8 mouse cellular contexts compared by ENCODE assay signal in genomic region chr2:36234526-36235368, GRCm38 (mm10). TPM values are rescaled to one million over a fixed set of nuclear protein-coding genes. Genes with fewer than 3 reads are reported as not detected.
A peak's percentile ranks its signal among the peaks of the same experiment; 100 is the strongest.
DNase-seq lines count a peak whose midpoint lies in the region; ATAC-seq and TF ChIP-seq lines count a peak whose summit lies in the region.

No protein-coding gene starts in this region.

- no peak for TF ChIP-seq EP300 in stomach, postnatal 0 days (optimal IDR thresholded peaks at IDR 0.05)

- TF ChIP-seq POLR2A in lung, adult 2 months (IDR thresholded peaks at IDR 0.05; ENCODE audit: borderline replicate concordance, extremely low read depth, low read depth, low read length): no peak

- no peak for TF ChIP-seq CTCF in lung, adult 2 months (IDR thresholded peaks at IDR 0.05; ENCODE audit: insufficient read depth, low read length)
- peak; percentile 47 for TF ChIP-seq CTCF in stomach, postnatal 0 days (IDR thresholded peaks at IDR 0.05; ENCODE audit: low read depth)

- H3K36me3 ChIP-seq in stomach, postnatal 0 days (ENCODE audit: control insufficient read depth, insufficient read depth, low read length): 0 out of 2 replicates have a peak, but pooled peaks cover 4% of the 10 kb centered on the region

- peak overlapping the region; percentile 67 for H3K27ac ChIP-seq in stomach, postnatal 0 days (replicated peaks)

- H3K4me2 ChIP-seq in stomach, postnatal 0 days (replicated peaks; ENCODE audit: low read depth): no peak overlapping the region

- peaks cover 22% of the 10 kb centered on the region for H3K4me1 ChIP-seq in lung, adult 2 months (ENCODE audit: control insufficient read depth, insufficient read depth, low read length)
- H3K4me1 ChIP-seq in stomach, postnatal 0 days (replicated peaks; ENCODE audit: control insufficient read depth, insufficient read depth): peaks cover 4% of the 10 kb centered on the region

- DNase-seq in cerebellum, adult 9-11 months: peak; percentile 29
- DNase-seq in cerebellum, adult 9-10 months: no peak
- DNase-seq in lung, adult 2 months: peak; percentile 25
- no peak for DNase-seq in lung, postnatal 25 days (ENCODE audit: low spot score)
- peak; percentile 38 for DNase-seq in lung, postnatal 14 days
- DNase-seq in stomach, postnatal 0 days (ENCODE audit: low spot score): no peak
- no peak for DNase-seq in testis, postnatal 10 days (ENCODE audit: low spot score)
- DNase-seq in adrenal gland, adult 8-10 months: no peak

- peak; percentile 58 for ATAC-seq in stomach, postnatal 0 days (ENCODE audit: low FRiP score, low TSS enrichment)

- no peaks in the 10 kb centered on the region for H3K9me3 ChIP-seq in stomach, postnatal 0 days (ENCODE audit: control insufficient read depth, low read length)

- H3K9ac ChIP-seq in stomach, postnatal 0 days (ENCODE audit: low read length): no peak overlapping the region

- H3K4me3 ChIP-seq in lung, adult 2 months (replicated peaks; ENCODE audit: extremely low read depth, low read depth, low read length): no peak overlapping the region
- H3K4me3 ChIP-seq in stomach, postnatal 0 days (ENCODE audit: low read depth, low read length): no peak overlapping the region

- no peaks in the 10 kb centered on the region for H3K27me3 ChIP-seq in stomach, postnatal 0 days (ENCODE audit: control insufficient read depth, insufficient read depth, low read length)

- WGBS in lung, adult 2 months: 26% methylated on average over 7 of the region's 7 CpGs
- 35% methylated on average over 7 of the region's 7 CpGs for WGBS in stomach, postnatal 0 days

RNA-seq across cellular contexts. Expression of gene Ptgs1, which starts 4.5 kb away (rescaled TPM):
- 58.4 and 66.1 TPM in 2 replicates for polyA plus RNA-seq in lung, adult 2 months (2012; rRNA removed)
- 31.0 and 36.2 TPM in 2 replicates for polyA plus RNA-seq in stomach, postnatal 0 days (2015; fragmentation: Nextera tagmentation; extraction: Ambion mirVana)
- 10 to 100 TPM; 13.6 to 28.0 (median 17.8) TPM for total RNA-seq in adrenal gland, adult 8-10 months (2022)

Comparison
In these comparisons a context has a peak if more than half of its experiments do, and no peak if none do; other contexts are left out.
1. DNase-seq: peak in cerebellum, adult 9-11 months (single experiment), lung, adult 2 months (single experiment) and lung, postnatal 14 days (single experiment); none in cerebellum, adult 9-10 months (single experiment), lung, postnatal 25 days (single experiment), stomach, postnatal 0 days (single experiment), testis, postnatal 10 days (single experiment) and adrenal gland, adult 8-10 months (single experiment).